Mouse (Mus musculus): Measurements from ENCODE around the gene Mrpl58. TPM values are rescaled to one million over a fixed set of nuclear protein-coding genes. Genes with fewer than 3 reads are reported as not detected.

Mrpl58 gene
- 10 to 100 TPM; 86.7 to 98.5 TPM for total RNA-seq (2021)
- long read RNA-seq, experiment 1, transcript Mrpl58-202 (6 exons, 749 nt): minor isoform, 20 of 101 reads
- long read RNA-seq, experiment 1, transcript Mrpl58-209 (6 exons, 2,596 nt): major isoform, 76 of 101 reads
- long read RNA-seq, experiment 1, partial matches to known transcripts: 2 of 101 reads
- long read RNA-seq, experiment 1, other reads (novel, unspliced or antisense): 3 of 101 reads
- long read RNA-seq, experiment 2, transcript Mrpl58-202 (6 exons, 749 nt): minor isoform, 7 of 108 reads
- long read RNA-seq, experiment 2, transcript Mrpl58-209 (6 exons, 2,596 nt): major isoform, 96 of 108 reads
- long read RNA-seq, experiment 2, partial matches to known transcripts: 2 of 108 reads
- long read RNA-seq, experiment 2, other reads (novel, unspliced or antisense): 1 of 108 reads

DNA sequence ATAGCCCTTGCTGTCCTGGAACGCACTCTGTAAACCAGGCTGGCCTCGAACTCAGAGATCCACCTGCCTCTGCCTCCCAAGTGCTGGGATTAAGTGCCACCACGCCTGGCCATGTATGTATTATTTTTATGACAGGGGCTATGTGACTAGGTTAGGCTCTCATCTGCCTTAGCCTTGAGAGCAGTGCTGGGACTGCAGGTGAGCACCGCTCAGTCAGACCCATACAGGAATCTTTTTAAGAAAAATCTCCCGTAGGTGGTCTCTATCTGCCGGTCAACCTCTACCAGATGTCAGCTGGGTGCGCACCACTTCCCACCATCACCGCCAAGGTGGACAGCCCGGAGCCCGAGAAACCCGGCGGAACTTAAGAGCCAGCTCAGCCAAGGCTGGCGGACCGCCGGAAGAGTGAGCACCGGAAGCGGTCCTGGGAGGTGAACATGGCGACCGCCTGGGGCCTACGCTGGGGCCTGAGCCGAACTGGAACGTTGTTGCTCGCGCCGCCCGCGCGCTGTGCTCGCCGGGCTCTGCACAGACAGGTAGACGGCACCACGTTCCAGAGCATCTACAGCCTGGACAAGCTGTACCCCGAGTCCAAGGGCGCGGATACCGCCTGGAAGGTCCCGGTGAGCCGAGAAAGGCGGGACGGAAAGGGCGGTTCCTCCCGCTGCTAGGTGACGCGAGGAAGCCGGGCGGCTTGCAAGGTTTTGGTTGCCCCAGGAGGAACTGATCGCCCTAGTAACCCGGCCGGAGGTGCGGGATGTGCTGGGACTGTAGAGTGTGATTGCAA is at the start of gene Mrpl58:
Gene Mrpl58 (plus strand): TSS at position 415 of the 787 bp plus-strand sequence.
- peak; percentile 81 to 91 for DNase-seq
- intact Hi-C loops (cut with DNase I): no loop called here

DNA sequence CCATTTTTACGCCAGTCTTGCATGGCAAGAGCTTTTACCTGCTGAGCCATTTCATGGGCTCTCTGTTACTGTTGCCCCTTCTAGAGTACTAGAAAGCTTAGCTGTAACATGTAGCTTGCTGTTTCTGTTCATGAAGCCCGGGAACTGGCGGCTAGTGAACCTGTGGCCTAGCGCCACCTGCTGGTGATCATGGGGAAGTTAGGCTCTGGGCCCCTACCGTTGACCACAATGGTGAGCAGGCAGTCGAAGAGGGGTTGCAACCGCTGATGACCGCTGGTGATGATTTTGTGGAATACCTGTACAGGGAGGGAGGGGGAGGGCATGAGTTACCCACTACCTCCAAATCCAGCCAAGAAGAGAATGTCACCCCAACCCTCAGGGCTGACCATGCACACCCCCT is 49.4 kb upstream of the Mrpl58 start:
- DNase-seq: peak; percentile 40 to 48
- intact Hi-C loops (cut with DNase I): loop anchor here (1.0 to 5.0 kb wide), 2 partner anchors 32 to 152 kb away; partner anchors contain the start of gene Ush1g

DNA sequence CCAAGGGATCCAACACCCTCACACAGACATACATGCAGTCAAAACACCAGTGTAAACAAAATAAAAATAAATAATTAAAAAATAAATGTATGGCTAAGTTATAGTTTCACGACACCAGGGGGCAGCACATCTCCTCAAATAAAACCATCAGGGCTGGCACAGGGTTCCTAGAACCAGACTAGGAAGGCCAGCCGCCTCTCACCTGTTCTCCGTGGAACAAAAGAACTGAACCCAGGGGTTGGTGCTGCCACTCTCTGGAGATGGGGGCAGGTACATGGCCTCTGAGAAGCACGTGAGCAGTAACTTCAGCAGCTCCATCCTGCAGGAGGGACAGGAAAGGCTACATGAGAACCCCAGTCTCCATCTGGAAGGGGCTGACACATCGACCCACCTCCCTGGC is 45.1 kb upstream of the Mrpl58 start:
- peak in 1 of 2 experiments; percentile 58 for DNase-seq

DNA sequence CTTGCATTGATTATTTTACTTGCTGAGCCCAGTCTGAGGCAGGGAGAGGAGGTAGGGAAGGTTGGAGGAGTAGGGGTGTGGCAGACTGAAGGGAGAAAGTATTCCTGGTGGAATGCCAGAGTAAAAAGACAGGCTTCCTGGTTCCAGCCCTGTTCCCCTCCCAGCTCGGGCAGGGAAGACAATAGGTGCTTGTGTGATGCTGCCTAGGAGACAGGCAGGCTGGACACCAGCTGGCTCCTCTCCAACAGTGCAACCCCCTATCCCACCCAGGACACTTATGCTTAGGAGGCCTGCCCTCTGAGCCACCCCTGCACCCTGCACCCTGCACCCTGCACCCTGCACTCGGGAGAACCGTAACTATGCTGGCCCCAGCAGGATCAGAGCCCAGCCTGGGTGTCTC is 44.3 kb upstream of the Mrpl58 start:
- intact Hi-C loops (cut with DNase I): loop anchor here (1.0 kb wide), 1 partner anchor 112 kb away; no protein-coding TSS in a partner anchor

More for the DNA sequence above, 45.1 kb upstream of the Mrpl58 start:
- intact Hi-C loops (cut with DNase I): no loop called here

DNA sequence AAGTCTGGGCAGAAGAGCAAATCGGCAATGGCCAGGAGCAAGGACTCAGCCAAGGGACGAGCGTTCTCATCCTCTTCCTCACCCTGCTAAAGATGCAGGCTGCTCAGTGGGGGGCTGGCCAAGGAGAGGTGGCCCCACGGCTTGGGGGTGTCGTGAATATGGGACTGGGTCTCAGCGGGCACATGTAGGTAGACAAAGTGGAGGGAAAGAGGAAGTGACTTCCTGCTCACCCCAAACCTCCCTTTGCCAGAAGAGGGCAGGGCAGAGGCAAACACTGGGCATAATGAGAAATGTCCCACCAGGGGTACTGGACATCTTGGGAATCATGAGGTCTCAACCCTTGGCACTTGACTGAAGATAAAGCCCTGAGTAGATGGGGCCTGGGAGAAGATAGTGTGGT is 43.8 kb upstream of the Mrpl58 start:
- DNase-seq: no peak
- intact Hi-C loops (cut with DNase I): loop anchor here (1.0 kb wide), 1 partner anchor 112 kb away; no protein-coding TSS in a partner anchor

More for the DNA sequence above, 44.3 kb upstream of the Mrpl58 start:
- no peak for DNase-seq

DNA sequence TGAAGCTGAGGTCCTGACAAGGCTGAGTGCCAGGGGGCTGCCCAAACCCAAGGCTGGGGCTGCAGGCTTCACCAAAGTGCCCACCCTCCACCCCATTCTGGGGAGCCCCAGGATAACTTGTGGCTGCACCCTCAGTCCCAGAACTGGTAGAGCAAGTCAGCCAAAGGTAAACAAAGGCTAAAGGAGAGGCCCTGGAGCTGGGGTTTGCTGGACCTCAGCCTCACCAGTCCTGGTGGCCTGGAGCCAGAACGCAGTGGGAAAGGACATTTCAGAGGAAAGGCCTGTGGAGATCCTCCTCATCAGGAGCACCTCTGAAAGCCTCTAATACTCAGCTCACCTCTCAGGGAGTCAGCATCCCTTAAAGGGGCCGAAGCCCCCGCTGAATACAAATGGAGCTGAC is 39.4 kb upstream of the Mrpl58 start:
- intact Hi-C loops (cut with DNase I): no loop called here

DNA sequence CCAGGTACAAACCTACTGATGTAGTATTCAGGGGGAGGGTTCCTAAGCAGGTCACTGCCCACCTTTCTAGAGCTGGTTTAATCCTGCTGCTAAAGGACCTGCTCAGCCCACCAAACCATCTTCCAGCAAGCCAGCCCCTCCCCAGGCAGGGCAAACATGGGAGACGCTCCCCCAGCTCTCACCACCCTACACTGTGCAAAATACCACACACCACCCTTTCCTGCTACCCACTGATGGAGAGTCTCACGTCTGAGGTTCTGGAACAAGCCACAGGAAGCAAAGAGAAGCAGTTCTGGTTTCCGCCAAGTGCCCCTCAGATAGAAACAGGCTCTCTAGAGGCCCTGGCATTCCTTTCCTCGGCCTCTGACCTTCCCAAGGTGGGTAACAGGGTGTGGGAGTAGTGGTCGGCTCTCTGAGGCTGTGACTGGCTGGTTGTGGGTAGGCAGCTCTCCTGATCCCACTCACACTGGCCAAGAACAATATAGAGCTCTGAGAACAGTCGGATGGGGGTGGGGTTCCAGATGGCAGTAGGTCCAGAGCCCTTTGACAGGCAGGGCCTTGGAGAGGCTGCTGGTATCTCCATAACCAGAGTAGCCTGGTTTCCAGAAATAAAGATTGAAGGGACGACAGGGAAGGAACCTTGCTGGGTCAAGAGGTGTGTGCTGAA is 37.4 kb upstream of the Mrpl58 start:
- intact Hi-C loops (cut with DNase I): no loop called here
- DNase-seq: no peak

More for the DNA sequence above, 39.4 kb upstream of the Mrpl58 start:
- DNase-seq: no peak

DNA sequence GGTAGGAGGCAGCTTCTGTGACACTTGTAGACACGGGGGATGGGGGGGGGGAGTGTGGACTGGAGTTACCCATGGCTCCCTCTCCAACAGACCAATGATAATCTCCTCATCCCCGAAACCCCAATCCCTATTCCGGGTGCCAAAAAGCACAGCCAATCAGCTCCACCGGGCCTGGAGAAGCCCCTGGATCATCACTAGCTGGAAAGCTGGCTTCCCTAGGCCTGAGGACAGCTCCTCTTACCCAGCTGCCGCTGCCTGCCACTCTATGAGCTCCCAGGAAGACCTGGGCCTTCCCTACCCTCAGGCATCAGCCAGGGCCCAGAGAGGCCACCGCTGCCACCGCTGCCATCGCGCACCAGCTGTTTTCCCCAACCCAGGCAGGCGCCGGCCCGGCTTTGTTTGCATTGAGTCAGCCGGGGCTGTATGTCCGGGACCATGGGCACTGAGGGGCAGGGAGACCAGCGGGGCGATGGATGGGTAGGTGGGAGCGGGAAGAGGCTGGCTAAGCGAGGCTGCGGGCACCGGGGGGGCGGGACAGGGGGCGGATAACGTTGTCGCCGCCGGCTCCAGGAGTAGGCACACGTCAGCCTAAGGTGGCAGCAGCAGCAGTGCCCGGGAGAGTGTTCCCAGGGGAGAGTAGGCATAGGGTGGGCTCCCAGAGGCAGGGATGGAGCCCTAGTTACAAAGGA is 36.7 kb upstream of the Mrpl58 start:
- intact Hi-C loops (cut with DNase I): no loop called here
- DNase-seq: no peak

DNA sequence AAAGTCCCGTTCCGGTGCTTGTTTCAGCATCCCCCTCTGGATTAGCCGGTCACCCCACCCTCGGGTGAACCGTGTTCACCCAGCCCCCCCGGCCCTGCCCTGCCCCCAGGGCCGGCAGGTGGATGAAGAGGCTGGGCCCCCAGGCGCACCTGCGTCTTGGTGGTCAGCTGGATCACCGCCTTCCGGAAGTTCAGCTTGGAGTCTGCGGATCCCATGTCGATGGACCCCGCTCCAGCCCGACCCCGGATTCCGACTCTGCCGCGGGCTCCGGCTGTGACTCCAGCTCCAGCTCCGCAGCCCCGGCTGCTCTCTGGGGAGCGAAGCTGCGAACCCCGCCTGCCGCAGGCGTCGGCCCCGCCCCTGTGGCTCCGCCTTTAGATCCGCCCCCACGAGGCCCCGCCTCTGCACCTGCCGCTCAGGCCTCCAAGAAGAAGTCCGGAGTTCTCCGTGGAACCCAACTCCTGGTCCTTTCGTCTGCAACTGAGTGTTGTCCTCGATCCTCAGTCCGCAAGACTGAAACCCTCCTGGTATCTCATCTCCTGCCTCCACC is 36.1 kb upstream of the Mrpl58 start, which contains the start of gene Hid1:
Gene Hid1 (minus strand): TSS at position 362 of the 550 bp plus-strand sequence.
- DNase-seq: peak; percentile 65 to 70
- intact Hi-C loops (cut with DNase I): no loop called here

DNA sequence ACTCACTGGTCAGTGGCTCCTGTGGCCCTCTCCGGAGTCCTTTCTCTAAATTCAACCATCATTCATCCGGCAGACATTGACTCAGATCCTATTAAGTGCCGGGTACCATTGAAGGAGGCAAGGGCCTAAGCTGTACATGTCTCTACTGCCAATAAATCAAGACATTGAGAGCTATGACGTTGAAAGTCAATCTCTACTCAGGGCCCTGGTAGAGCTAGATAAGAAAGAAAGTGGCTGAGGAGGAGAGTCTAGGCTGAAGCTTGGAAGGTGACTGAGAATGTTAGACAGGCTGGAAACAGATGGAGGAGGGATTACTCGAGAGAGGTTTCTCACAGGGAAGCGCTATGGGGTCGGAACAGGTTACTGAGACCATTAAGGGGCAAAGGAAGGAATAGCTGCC is 33.2 kb upstream of the Mrpl58 start:
- intact Hi-C loops (cut with DNase I): no loop called here
- DNase-seq: no peak

DNA sequence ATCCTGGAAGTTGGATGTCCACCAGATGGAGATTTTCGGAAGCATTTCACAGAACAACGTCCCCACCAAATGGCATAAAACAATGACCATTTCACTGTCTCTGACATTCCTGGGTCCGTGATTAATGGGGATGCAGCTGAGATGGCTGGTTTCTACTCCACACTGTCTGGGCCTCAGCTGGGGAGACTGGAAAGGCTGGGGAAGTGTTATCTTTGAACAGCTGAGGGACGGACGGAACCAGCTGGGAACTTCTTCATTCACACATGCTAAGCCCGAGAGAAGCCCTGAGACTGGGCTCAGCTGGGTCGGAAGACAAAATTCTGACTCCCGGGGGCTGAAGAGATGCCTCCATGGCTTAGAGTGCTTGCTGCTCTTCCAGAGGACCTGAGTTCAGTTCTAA is 32.2 kb upstream of the Mrpl58 start:
- intact Hi-C loops (cut with DNase I): no loop called here
- DNase-seq: no peak

DNA sequence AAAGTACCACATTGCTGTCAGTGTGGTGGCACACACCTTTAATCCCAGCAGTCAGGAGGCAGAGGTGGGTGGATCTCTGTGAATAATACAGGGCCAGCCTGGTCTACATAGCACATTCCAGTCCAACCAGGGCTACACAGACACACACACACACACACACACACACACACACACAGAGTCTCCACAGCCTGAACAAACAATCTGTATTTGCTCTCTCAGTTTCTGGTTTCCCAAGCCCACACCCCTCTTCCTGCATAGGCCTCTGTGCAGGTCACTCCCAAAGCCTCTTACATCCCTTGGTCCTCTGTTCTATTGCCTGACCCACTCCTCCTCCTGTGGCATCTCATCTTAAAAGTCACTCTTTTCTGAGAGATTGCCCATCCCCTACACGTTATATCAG is 31.5 kb upstream of the Mrpl58 start:
- DNase-seq: no peak
- intact Hi-C loops (cut with DNase I): no loop called here

DNA sequence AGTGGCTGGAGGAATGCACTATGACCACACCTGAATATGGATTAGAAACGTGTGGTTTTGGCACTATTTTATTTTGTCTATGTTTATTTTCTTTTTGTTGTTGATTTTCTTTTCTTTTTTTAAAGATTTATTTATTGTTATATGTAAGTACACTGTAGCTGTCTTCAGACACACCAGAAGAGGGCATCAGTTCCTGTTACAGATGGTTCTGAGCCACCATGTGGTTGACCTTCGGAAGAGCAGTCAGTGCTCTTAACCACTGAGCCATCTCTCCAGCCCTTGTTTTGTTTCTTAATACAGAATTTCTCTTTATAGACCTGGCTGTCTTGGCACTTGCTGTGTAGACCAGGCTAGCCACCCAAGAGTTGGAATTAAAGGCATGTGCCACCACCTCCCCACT is 30.8 kb upstream of the Mrpl58 start:
- no peak for DNase-seq
- intact Hi-C loops (cut with DNase I): no loop called here

DNA sequence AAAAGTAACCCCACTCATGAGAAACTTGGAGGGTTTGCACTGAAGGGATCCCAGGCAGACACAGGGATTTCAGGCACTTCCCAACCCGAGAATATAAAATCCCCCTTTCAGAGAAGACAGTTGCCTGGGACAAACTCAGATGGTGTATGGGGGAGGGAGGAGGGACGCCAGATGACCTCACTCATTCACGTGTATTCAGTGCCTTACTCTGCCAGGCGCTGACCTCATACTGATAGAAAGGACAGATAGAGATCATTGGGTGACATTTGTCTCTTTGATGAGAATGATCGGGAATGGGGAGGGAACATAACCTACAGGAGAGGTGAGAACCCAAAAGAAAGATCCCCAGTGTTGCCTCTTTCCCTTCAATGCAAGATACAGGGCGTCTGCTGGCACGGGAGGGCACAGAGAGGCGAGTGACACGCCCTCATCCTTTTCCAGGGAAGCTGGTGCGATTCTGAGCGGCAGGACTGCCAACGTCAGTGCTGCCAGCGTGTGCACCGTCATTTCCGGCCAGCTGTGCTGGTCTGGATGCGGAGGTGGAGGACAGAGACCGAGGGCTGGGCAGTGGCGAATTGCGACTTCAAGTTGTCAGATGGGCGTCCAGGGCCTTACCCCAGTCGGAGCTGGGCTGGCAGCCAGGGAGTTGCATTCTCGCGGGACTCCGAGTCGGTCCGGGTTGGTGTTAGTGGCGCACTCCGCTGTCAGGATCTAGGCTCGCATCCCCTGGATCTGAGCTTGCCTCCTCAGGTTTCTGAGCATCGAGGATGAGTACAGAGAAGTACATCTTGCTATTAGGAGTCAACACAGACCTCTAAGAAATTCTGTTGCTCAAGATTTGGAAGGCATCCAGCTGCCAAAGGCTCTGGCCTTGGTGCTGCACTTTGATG is 29.5 kb upstream of the Mrpl58 start:
- DNase-seq: peak; percentile 60 to 65
- intact Hi-C loops (cut with DNase I): no loop called here

DNA sequence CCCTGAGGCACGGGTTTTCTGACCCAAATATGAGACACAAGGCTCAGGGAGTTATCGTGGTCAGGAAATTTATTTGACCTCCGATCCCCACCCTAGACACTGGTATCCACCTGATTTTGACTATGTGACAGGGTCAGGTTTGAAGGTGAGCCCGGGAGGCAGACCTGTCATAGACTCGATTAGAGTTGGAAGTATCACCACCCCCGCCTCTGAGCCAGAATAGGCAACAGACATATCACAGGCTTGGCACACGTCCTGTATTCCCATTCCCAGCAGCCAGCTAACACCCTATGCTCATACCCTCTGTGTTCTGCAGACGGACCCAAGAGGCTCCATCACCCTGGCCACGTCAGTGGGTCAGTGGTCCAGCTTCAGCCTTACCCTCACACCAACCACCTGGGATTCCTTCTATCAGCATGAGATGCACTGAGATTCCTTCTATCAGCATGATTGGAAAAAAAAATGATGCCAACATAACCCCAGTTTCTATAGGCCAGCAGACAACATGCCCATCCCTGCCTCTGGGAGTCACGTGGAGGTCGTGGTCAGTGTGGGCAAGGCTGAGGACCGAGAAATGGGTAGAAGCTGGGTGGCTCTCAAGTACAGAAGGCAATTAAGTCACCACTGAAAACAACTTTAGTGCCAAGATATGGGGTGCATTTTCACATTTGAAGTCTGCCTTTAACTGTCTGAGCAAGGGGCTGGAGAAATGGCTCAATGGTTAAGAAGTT is 28.7 kb upstream of the Mrpl58 start:
- intact Hi-C loops (cut with DNase I): no loop called here
- DNase-seq: no peak

DNA sequence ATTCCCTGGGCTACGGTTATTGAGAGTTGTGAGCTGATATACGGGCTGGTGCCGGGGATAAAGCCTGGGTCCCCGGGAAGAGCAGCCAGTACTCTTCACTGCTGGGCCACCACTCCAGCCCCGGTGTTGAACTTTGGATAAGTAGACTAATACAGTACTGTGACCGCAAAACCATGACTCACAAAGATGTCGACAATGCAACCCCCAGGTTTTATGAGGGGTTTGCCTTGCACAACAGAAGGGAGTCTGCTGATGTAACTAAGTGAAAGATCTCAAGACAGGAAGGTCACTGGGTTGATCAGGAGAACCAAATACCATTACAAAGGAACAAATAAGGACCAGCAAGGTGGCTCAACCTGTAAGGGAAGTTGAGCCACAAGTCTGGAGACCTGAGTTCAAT is 26.8 kb upstream of the Mrpl58 start:
- intact Hi-C loops (cut with DNase I): no loop called here
- DNase-seq: no peak

DNA sequence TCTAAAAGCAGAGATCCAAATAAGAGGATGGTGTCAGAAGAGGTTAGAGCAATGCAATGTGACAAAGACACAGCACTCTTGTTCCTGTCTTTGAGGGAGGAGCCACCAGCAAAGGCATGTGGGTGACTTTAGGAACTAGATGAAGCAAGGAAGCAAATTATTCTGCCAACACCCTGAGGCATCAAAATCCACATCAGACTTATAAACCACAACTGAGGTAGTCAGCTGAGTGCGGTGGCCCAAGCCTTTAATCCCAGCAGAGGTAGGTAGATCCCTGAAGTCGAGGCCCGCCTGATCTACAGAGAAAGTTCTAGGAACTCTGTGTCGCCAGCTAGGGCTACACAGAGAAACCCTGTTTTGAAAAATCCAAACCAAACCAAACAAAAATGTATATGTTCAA is 26.3 kb upstream of the Mrpl58 start:
- intact Hi-C loops (cut with DNase I): no loop called here
- DNase-seq: no peak

DNA sequence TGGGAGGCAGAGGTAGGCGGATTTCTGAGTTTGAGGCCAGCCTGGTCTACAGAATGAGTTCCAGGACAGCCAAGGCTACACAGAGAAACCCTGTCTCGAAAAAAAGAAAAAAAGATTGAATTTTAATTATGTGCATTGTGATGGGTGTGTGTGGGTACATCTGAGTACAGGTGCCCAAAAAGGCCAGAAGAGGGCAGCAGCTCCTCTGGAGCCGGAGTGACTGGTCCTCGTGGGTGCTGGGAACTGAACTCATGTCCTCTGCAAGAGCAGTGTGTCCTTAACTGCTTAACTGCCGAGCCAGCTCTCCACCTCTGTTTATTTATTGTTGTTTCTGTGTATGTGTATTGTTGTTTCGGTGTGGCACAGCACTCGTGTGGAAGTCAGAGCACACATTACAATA is 25.7 kb upstream of the Mrpl58 start:
- intact Hi-C loops (cut with DNase I): no loop called here
- DNase-seq: no peak
